Mouse (Mus musculus) MEL (cell line): ENCODE data around the gene Mecom. TPM values are rescaled to one million over a fixed set of nuclear protein-coding genes. Genes with fewer than 3 reads are reported as not detected.

Experiments
- DNase-seq: peaks from one replicate; pipeline ENCODE4 v3.0.0; 2011; ENCODE audit warnings: low read depth, low spot score
- H3K27ac ChIP-seq: 2 replicates; pipeline ENCODE4 v1.5.1; 2012; ENCODE audit warnings: low read depth, mild to moderate bottlenecking, control low read depth, low read length, moderate library complexity; ENCODE audit not compliant: control insufficient read depth
- H3K27me3 ChIP-seq, 2 experiments: fragments of 150-350 bp in 1 of 2; sonication (generic) in 1 of 2; 2 replicates each; pipeline ENCODE4 v1.6.1; 2012; ENCODE audit warnings: low read length in 2 of 2, mild to moderate bottlenecking in 2 of 2, improper control_type of control experiment in 1 of 2, moderate library complexity in 1 of 2; ENCODE audit not compliant: insufficient read depth in 2 of 2, control insufficient read depth in 1 of 2
- H3K36me3 ChIP-seq, 2 experiments: 2 replicates each; pipeline ENCODE4 v1.6.1; 2012 to 2014; ENCODE audit warnings: low read length in 2 of 2, improper control_type of control experiment in 1 of 2, inconsistent platforms in 1 of 2, mild to moderate bottlenecking in 1 of 2; ENCODE audit not compliant: insufficient read depth in 2 of 2, control insufficient read depth in 1 of 2
- H3K4me1 ChIP-seq, 2 experiments: fragments of 150-350 bp in 1 of 2; sonication (generic) in 1 of 2; 2 replicates each; pipeline ENCODE4 v1.6.1; 2012; ENCODE audit warnings: low read length in 2 of 2, improper control_type of control experiment in 1 of 2, mild to moderate bottlenecking in 1 of 2; ENCODE audit not compliant: insufficient read depth in 2 of 2, control insufficient read depth in 1 of 2
- H3K4me3 ChIP-seq, 2 experiments: fragments of 150-350 bp in 1 of 2; sonication (generic) in 1 of 2; 2 replicates each; pipeline ENCODE4 v1.5.1; 2012; ENCODE audit warnings: low read depth in 2 of 2, low read length in 2 of 2, mild to moderate bottlenecking in 2 of 2, moderate library complexity in 2 of 2, control low read depth in 1 of 2, improper control_type of control experiment in 1 of 2; ENCODE audit not compliant: control insufficient read depth in 1 of 2, insufficient read depth in 1 of 2
- H3K79me2 ChIP-seq: 2 replicates; pipeline ENCODE4 v1.6.1; 2012; ENCODE audit warnings: mild to moderate bottlenecking, low read length, moderate library complexity; ENCODE audit not compliant: control insufficient read depth, poor library complexity, insufficient read depth
- H3K9ac ChIP-seq: 2 replicates; pipeline ENCODE4 v1.6.1; 2012; ENCODE audit warnings: low read depth, mild to moderate bottlenecking, control low read depth, low read length, moderate library complexity; ENCODE audit not compliant: control insufficient read depth, poor library complexity, severe bottlenecking
- H3K9me3 ChIP-seq: fragments of 150-350 bp; sonication (generic); replicated peaks from 2 replicates; pipeline ENCODE4 v1.6.1; 2012; ENCODE audit warnings: mild to moderate bottlenecking, low read length, improper control_type of control experiment, moderate library complexity; ENCODE audit not compliant: insufficient read depth
- CHD2 ChIP-seq: IDR thresholded peaks from 2 replicates; pipeline ENCODE4 v1.6.1; 2011; ENCODE audit warnings: low read length, improper control_type of control experiment
- CTCF ChIP-seq, 3 experiments: IDR thresholded peaks in 2 of 3; conservative IDR thresholded peaks in 1 of 3; 2 replicates each; pipeline ENCODE4 v1.5.1; 2011 to 2012; ENCODE audit warnings: low read length in 3 of 3, low read depth in 2 of 3, mild to moderate bottlenecking in 2 of 3, improper control_type of control experiment in 1 of 3, inconsistent platforms in 1 of 3, mixed read lengths in 1 of 3, moderate library complexity in 1 of 3; ENCODE audit not compliant: control insufficient read depth in 1 of 3, insufficient read depth in 1 of 3, poor library complexity in 1 of 3, severe bottlenecking in 1 of 3
- E2F4 ChIP-seq: IDR thresholded peaks from 2 replicates; pipeline ENCODE4 v1.6.1; 2011; ENCODE audit warnings: low read depth, low read length, improper control_type of control experiment, borderline replicate concordance
- ELF1 ChIP-seq: IDR thresholded peaks from 2 replicates; pipeline ENCODE4 v1.6.1; 2014; ENCODE audit warnings: low read depth, mild to moderate bottlenecking, inconsistent platforms, low read length, improper control_type of control experiment, moderate library complexity
- EP300 ChIP-seq, 2 experiments: IDR thresholded peaks; 2 replicates each; pipeline ENCODE4 v1.6.1; 2011; ENCODE audit warnings: improper control_type of control experiment in 2 of 2, low read length in 2 of 2, low read depth in 1 of 2, mild to moderate bottlenecking in 1 of 2
- ETS1 ChIP-seq: IDR thresholded peaks from 2 replicates; pipeline ENCODE4 v1.6.1; 2012; ENCODE audit warnings: low read depth, mild to moderate bottlenecking, inconsistent platforms, low read length, improper control_type of control experiment, moderate library complexity
- GATA1 ChIP-seq: IDR thresholded peaks from 2 replicates; pipeline ENCODE4 v1.6.1; 2011; ENCODE audit warnings: low read depth, low read length, improper control_type of control experiment
- HCFC1 ChIP-seq: IDR thresholded peaks from 2 replicates; pipeline ENCODE4 v1.6.1; 2012; ENCODE audit warnings: low read depth, mild to moderate bottlenecking, inconsistent platforms, low read length, improper control_type of control experiment, moderate library complexity
- JUND ChIP-seq: IDR thresholded peaks from 2 replicates; pipeline ENCODE4 v1.6.1; 2011; ENCODE audit warnings: low read depth, mild to moderate bottlenecking, improper control_type of control experiment, low read length
- MAFK ChIP-seq: IDR thresholded peaks from 2 replicates; pipeline ENCODE4 v1.6.1; 2011; ENCODE audit warnings: low read depth, mild to moderate bottlenecking, low read length, improper control_type of control experiment, borderline replicate concordance
- MAZ ChIP-seq: IDR thresholded peaks from 2 replicates; pipeline ENCODE4 v1.6.1; 2012; ENCODE audit warnings: low read depth, mild to moderate bottlenecking, inconsistent platforms, low read length, improper control_type of control experiment
- MYC ChIP-seq: IDR thresholded peaks from 2 replicates; pipeline ENCODE4 v1.6.1; 2011; ENCODE audit warnings: low read depth, mild to moderate bottlenecking, low read length, improper control_type of control experiment, moderate library complexity
- NRF1 ChIP-seq: IDR thresholded peaks from 2 replicates; pipeline ENCODE4 v1.6.1; 2014; ENCODE audit warnings: low read depth, mild to moderate bottlenecking, inconsistent platforms, low read length, improper control_type of control experiment, moderate library complexity; ENCODE audit not compliant: poor library complexity, insufficient read depth, severe bottlenecking
- POLR2A ChIP-seq, 2 experiments: IDR thresholded peaks; 2 replicates each; pipeline ENCODE4 v1.6.1; 2011 to 2012; ENCODE audit warnings: low read length in 2 of 2, mild to moderate bottlenecking in 2 of 2, control low read depth in 1 of 2, improper control_type of control experiment in 1 of 2, low read depth in 1 of 2, moderate library complexity in 1 of 2; ENCODE audit not compliant: control insufficient read depth in 1 of 2, insufficient read depth in 1 of 2, poor library complexity in 1 of 2
- RCOR1 ChIP-seq: IDR thresholded peaks from 2 replicates; pipeline ENCODE4 v1.6.1; 2012; ENCODE audit warnings: low read depth, mild to moderate bottlenecking, inconsistent platforms, low read length, improper control_type of control experiment
- SIN3A ChIP-seq: IDR thresholded peaks from 2 replicates; pipeline ENCODE4 v1.6.1; 2012; ENCODE audit warnings: low read length, improper control_type of control experiment, inconsistent platforms
- SMC3 ChIP-seq: IDR thresholded peaks from 2 replicates; pipeline ENCODE4 v1.6.1; 2011; ENCODE audit warnings: low read depth, low read length, improper control_type of control experiment
- TBP ChIP-seq: IDR thresholded peaks from 2 replicates; pipeline ENCODE4 v1.8.0; 2011; ENCODE audit warnings: low read depth, low read length, improper control_type of control experiment
- TCF12 ChIP-seq: IDR thresholded peaks from 2 replicates; pipeline ENCODE4 v1.6.1; 2014; ENCODE audit warnings: low read depth, mild to moderate bottlenecking, inconsistent platforms, low read length, improper control_type of control experiment, moderate library complexity
- UBTF ChIP-seq: IDR thresholded peaks from 2 replicates; pipeline ENCODE4 v1.6.1; 2012; ENCODE audit warnings: low read depth, mild to moderate bottlenecking, inconsistent platforms, low read length, improper control_type of control experiment, moderate library complexity, borderline replicate concordance; ENCODE audit not compliant: insufficient read depth
- USF1 ChIP-seq: IDR thresholded peaks from 2 replicates; pipeline ENCODE4 v1.6.1; 2014; ENCODE audit warnings: low read depth, mild to moderate bottlenecking, inconsistent platforms, low read length, improper control_type of control experiment, moderate library complexity
- USF2 ChIP-seq, 2 experiments: IDR thresholded peaks; 2 replicates each; pipeline ENCODE4 v1.6.1; 2011 to 2012; ENCODE audit warnings: improper control_type of control experiment in 2 of 2, low read length in 2 of 2, borderline replicate concordance in 1 of 2, inconsistent platforms in 1 of 2, low read depth in 1 of 2, mild to moderate bottlenecking in 1 of 2; ENCODE audit not compliant: insufficient read depth in 1 of 2
- ZC3H11A ChIP-seq: IDR thresholded peaks from 2 replicates; pipeline ENCODE4 v1.6.1; 2012; ENCODE audit warnings: low read depth, mild to moderate bottlenecking, inconsistent platforms, low read length, improper control_type of control experiment
- ZKSCAN1 ChIP-seq: IDR thresholded peaks from 2 replicates; pipeline ENCODE4 v1.6.1; 2012; ENCODE audit warnings: low read depth, mild to moderate bottlenecking, inconsistent platforms, low read length, improper control_type of control experiment, moderate library complexity
- polyA plus RNA-seq, 2 experiments: library from polyadenylated mRNA; stranded (reverse) in 1 of 2; unstranded in 1 of 2; fragments of >175 nt in 1 of 2; fragments of >200 nt in 1 of 2; gene quantifications; 2 replicates each; pipeline versions ENCODE4 v1.2.1 to v1.2.4; 2012; ENCODE audit warnings: low replicate concordance in 2 of 2, low read depth in 1 of 2; ENCODE audit not compliant: insufficient read length in 2 of 2, insufficient read depth in 1 of 2, missing spikeins in 1 of 2
- total RNA-seq: library from RNA; depleted of rRNA; stranded (reverse); fragments of 300-350 nt; gene quantifications from 2 replicates; pipeline ENCODE4 v1.2.3, GENCODE M21; 2012

Mecom gene
- total and polyA plus RNA-seq, 3 experiments = 0.04 TPM; not detected in 2

- no peaks in the 10 kb centered on the region for H3K9me3 ChIP-seq
- no peak for DNase-seq
- TF ChIP-seq TBP = no peak
- no peaks in the 10 kb centered on the region for H3K36me3 ChIP-seq
- no peaks in the 10 kb centered on the region for H3K79me2 ChIP-seq
- H3K4me1 ChIP-seq = no peaks in the 10 kb centered on the region
- no peak overlapping the region for H3K27ac ChIP-seq
- H3K4me3 ChIP-seq = no peak overlapping the region
- no peaks in the 10 kb centered on the region for H3K27me3 ChIP-seq
- no peak overlapping the region for H3K9ac ChIP-seq
Observed at GRCm38 (mm10) chr3:30009596-30009995, 538.2 kb downstream of the Mecom start.

DNA sequence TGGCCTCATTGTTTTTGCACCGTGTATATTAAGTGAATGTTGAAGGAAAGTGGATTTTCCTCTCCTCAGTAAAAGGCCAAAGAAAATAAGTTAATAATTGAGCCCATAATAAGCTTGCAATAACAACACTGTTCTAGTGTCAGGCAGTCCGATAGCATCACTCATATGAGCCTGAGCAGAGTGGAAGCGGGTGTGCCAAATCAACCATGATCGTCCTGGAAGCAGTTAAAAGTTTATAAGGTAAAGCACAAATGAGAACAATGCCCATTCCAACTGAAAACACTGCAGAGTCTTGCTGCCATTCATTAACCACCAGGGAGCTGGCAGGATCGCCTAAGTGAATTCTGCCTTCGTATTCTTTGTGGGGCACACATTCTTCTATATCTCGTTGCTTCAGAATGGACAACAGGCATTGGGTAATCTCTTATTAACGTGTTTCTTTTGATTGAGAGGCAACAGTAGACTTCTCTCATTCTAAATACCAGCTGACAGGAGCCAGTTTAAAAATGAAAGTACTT lies 542.9 kb downstream of the Mecom start:
- Histone ChIP-seq H3K36me3 (no peaks in the 10 kb centered on the region), H3K27ac (no peak overlapping the region), H3K9me3 (no peaks in the 10 kb centered on the region), H3K4me3 (0 out of 4 replicates have a peak overlapping the region, but pooled peaks of 1 of the 2 experiments have one; percentile 7), H3K9ac (no peak overlapping the region)
- no peak for TF ChIP-seq MAZ
- TF ChIP-seq TCF12 = no peak
- TF ChIP-seq ELF1 = no peak
- TF ChIP-seq ZKSCAN1 = no peak
- TF ChIP-seq ZC3H11A = no peak
- TF ChIP-seq SIN3A = no peak
- TF ChIP-seq TBP = no peak
- TF ChIP-seq GATA1 = no peak
- no peak for TF ChIP-seq CTCF (IDR thresholded peaks at IDR 0.05 in 2 of 3, conservative IDR thresholded peaks at IDR 0.05 in 1 of 3; ENCODE audit: control insufficient read depth in 1 of 3, insufficient read depth in 1 of 3, low read depth in 2 of 3, low read length in 3 of 3, poor library complexity in 1 of 3, severe bottlenecking in 1 of 3)
- TF ChIP-seq, all 39 proteins: peak for 0
- H3K4me1 ChIP-seq = no peaks in the 10 kb centered on the region
- DNase-seq = no peak
- no peaks in the 10 kb centered on the region for H3K27me3 ChIP-seq
- no peaks in the 10 kb centered on the region for H3K79me2 ChIP-seq

DNA sequence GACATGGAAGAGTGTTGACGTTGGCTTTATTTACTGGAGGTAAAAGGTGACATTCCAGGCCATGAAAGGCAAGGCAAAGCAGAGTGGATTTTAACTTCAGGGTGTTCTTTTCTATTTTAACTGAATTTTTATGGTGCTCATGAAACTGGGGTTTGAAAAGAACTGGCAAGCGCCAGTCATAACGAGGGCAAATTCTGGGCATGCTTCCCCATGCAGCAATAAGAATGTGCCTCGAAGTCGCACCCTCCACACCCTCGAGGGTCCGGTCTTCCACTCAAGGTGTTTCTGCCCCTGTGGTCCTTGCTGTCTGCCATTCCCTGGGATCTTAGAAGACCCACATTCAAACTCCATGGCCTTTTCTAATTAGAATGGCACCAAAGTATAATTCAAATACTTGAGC lies 547.5 kb downstream of the Mecom start:
- H3K36me3 ChIP-seq = no peaks in the 10 kb centered on the region
- no peaks in the 10 kb centered on the region for H3K79me2 ChIP-seq
- no peaks in the 10 kb centered on the region for H3K27me3 ChIP-seq
- no peak overlapping the region for H3K9ac ChIP-seq
- H3K4me3 ChIP-seq = no peak overlapping the region
- no peaks in the 10 kb centered on the region for H3K9me3 ChIP-seq
- no peak overlapping the region for H3K27ac ChIP-seq
- DNase-seq = no peak
- no peaks in the 10 kb centered on the region for H3K4me1 ChIP-seq
- TF ChIP-seq SIN3A = no peak
- no peak for TF ChIP-seq MYC
- TF ChIP-seq E2F4 = no peak
- TF ChIP-seq SMC3 = no peak
- no peak for TF ChIP-seq JUND
- no peak for TF ChIP-seq NRF1
- no peak for TF ChIP-seq UBTF
- no peak for TF ChIP-seq RCOR1
- TF ChIP-seq EP300 (IDR thresholded peaks at IDR 0.05; ENCODE audit: low read depth in 1 of 2, low read length in 2 of 2) = no peak
- TF ChIP-seq POLR2A (IDR thresholded peaks at IDR 0.05; ENCODE audit: control insufficient read depth in 1 of 2, insufficient read depth in 1 of 2, low read depth in 1 of 2, low read length in 2 of 2, poor library complexity in 1 of 2) = no peak
- TF ChIP-seq MAFK = no peak
- TF ChIP-seq CTCF (IDR thresholded peaks at IDR 0.05 in 2 of 3, conservative IDR thresholded peaks at IDR 0.05 in 1 of 3; ENCODE audit: control insufficient read depth in 1 of 3, insufficient read depth in 1 of 3, low read depth in 2 of 3, low read length in 3 of 3, poor library complexity in 1 of 3, severe bottlenecking in 1 of 3) = no peak
- no peak for TF ChIP-seq CHD2
- no peak for TF ChIP-seq USF1
- TF ChIP-seq MAZ = no peak
- no peak for TF ChIP-seq USF2 (IDR thresholded peaks at IDR 0.05; ENCODE audit: borderline replicate concordance in 1 of 2, insufficient read depth in 1 of 2, low read depth in 1 of 2, low read length in 2 of 2)
- TF ChIP-seq HCFC1 = no peak
- TF ChIP-seq ETS1 = no peak
- TF ChIP-seq, all 39 proteins: peak for 0
